Mouse (Mus musculus) CH12.LX (cell line): Measurements from ENCODE around the gene Lrmda. TPM values are rescaled to one million over a fixed set of nuclear protein-coding genes. Genes with fewer than 3 reads are reported as not detected.

ENCODE experiments used
- DNase-seq: peaks from one replicate; pipeline ENCODE4 v3.0.0-alpha.2; 2013; ENCODE audit errors: extremely low read depth
- H3K27ac ChIP-seq: 2 replicates; pipeline ENCODE4 v1.5.1; 2012; ENCODE audit warnings: low read depth, mild to moderate bottlenecking, control low read depth, moderate library complexity; ENCODE audit not compliant: insufficient read depth
- H3K27me3 ChIP-seq: replicated peaks from 2 replicates; pipeline ENCODE3; 2012; ENCODE audit warnings: inconsistent platforms
- H3K36me3 ChIP-seq, 2 experiments: replicated peaks in 1 of 2; 2 replicates each; pipeline versions ENCODE3 to v1.6.1; 2012; ENCODE audit warnings: inconsistent platforms in 1 of 2, low read length in 1 of 2, mild to moderate bottlenecking in 1 of 2, mixed read lengths in 1 of 2, moderate library complexity in 1 of 2; ENCODE audit not compliant: control insufficient read depth in 1 of 2, insufficient read depth in 1 of 2
- H3K4me1 ChIP-seq, 2 experiments: 2 replicates each; pipeline ENCODE4 v1.6.1; 2012; ENCODE audit warnings: inconsistent platforms in 1 of 2, moderate library complexity in 1 of 2; ENCODE audit not compliant: insufficient read depth in 2 of 2, control insufficient read depth in 1 of 2
- H3K4me2 ChIP-seq: 2 replicates; pipeline ENCODE4 v1.6.1; 2012; ENCODE audit warnings: low read depth, mild to moderate bottlenecking, control low read depth; ENCODE audit not compliant: poor library complexity, insufficient read depth, severe bottlenecking
- H3K4me3 ChIP-seq, 3 experiments: fragments of 150-350 bp in 1 of 3; sonication (generic) in 1 of 3; replicated peaks in 1 of 3; 2 replicates each; pipeline versions ENCODE3 to v1.5.1; 2011 to 2012; ENCODE audit warnings: low read depth in 2 of 3, low read length in 2 of 3, mild to moderate bottlenecking in 2 of 3, moderate library complexity in 2 of 3, control low read depth in 1 of 3, improper control_type of control experiment in 1 of 3, inconsistent platforms in 1 of 3, mixed read lengths in 1 of 3; ENCODE audit not compliant: poor library complexity in 1 of 3
- H3K79me2 ChIP-seq: replicated peaks from 2 replicates; pipeline ENCODE4 v1.6.1; 2012; ENCODE audit warnings: mild to moderate bottlenecking, moderate library complexity; ENCODE audit not compliant: control insufficient read depth, poor library complexity, insufficient read depth, severe bottlenecking; ENCODE audit errors: extremely low read depth
- H3K9ac ChIP-seq: 2 replicates; pipeline ENCODE4 v1.6.1; 2012; ENCODE audit warnings: low read depth, mild to moderate bottlenecking, control low read depth, moderate library complexity; ENCODE audit not compliant: insufficient read depth
- H3K9me3 ChIP-seq: replicated peaks from 2 replicates; pipeline ENCODE3; 2012; ENCODE audit warnings: low read length, inconsistent platforms, mixed read lengths
- CHD1 ChIP-seq: IDR thresholded peaks from 2 replicates; pipeline ENCODE4 v1.6.1; 2012; ENCODE audit warnings: low read depth, low read length, improper control_type of control experiment, inconsistent platforms
- CTCF ChIP-seq, 2 experiments: IDR thresholded peaks in 1 of 2; conservative IDR thresholded peaks in 1 of 2; 2 replicates each; pipeline ENCODE4 v1.5.1; 2011 to 2012; ENCODE audit warnings: low read depth in 2 of 2, low read length in 2 of 2, improper control_type of control experiment in 1 of 2, inconsistent platforms in 1 of 2, mild to moderate bottlenecking in 1 of 2, moderate library complexity in 1 of 2
- GABPA ChIP-seq: IDR thresholded peaks from 2 replicates; pipeline ENCODE4 v1.6.1; 2012; ENCODE audit warnings: low read depth, low read length, improper control_type of control experiment, inconsistent platforms; ENCODE audit not compliant: insufficient replicate concordance
- IRF4 ChIP-seq: IDR thresholded peaks from 2 replicates; pipeline ENCODE4 v1.6.1; 2014; ENCODE audit warnings: low read depth, mild to moderate bottlenecking, inconsistent platforms, low read length, improper control_type of control experiment
- JUND ChIP-seq: conservative IDR thresholded peaks from 2 replicates; pipeline ENCODE4 v1.6.1; 2011; ENCODE audit warnings: low read depth, low read length, improper control_type of control experiment
- KAT2A ChIP-seq: IDR thresholded peaks from 2 replicates; pipeline ENCODE4 v1.6.1; 2012; ENCODE audit warnings: low read length, improper control_type of control experiment, inconsistent platforms; ENCODE audit not compliant: insufficient replicate concordance
- MAX ChIP-seq: IDR thresholded peaks from 2 replicates; pipeline ENCODE4 v1.6.1; 2011; ENCODE audit warnings: low read length, improper control_type of control experiment
- MEF2A ChIP-seq: IDR thresholded peaks from 2 replicates; pipeline ENCODE4 v1.6.1; 2014; ENCODE audit warnings: low read depth, mild to moderate bottlenecking, inconsistent platforms, low read length, improper control_type of control experiment, borderline replicate concordance
- MXI1 ChIP-seq: IDR thresholded peaks from 2 replicates; pipeline ENCODE4 v1.6.1; 2011; ENCODE audit warnings: mild to moderate bottlenecking, low read depth, low read length, improper control_type of control experiment
- NRF1 ChIP-seq: IDR thresholded peaks from 2 replicates; pipeline ENCODE4 v1.6.1; 2014; ENCODE audit warnings: low read depth, mild to moderate bottlenecking, inconsistent platforms, low read length, improper control_type of control experiment, moderate library complexity
- RAD21 ChIP-seq: IDR thresholded peaks from 2 replicates; pipeline ENCODE4 v1.6.1; 2011; ENCODE audit warnings: low read depth, mild to moderate bottlenecking, low read length, improper control_type of control experiment, moderate library complexity
- RCOR1 ChIP-seq: conservative IDR thresholded peaks from 2 replicates; pipeline ENCODE4 v1.6.1; 2012; ENCODE audit warnings: low read depth, mild to moderate bottlenecking, inconsistent platforms, low read length, improper control_type of control experiment
- SIN3A ChIP-seq: IDR thresholded peaks from 2 replicates; pipeline ENCODE4 v1.6.1; 2012; ENCODE audit warnings: low read length, improper control_type of control experiment, inconsistent platforms
- SMC3 ChIP-seq: IDR thresholded peaks from 2 replicates; pipeline ENCODE4 v1.6.1; 2011; ENCODE audit warnings: low read depth, low read length, improper control_type of control experiment
- TBP ChIP-seq: conservative IDR thresholded peaks from 2 replicates; pipeline ENCODE4 v1.6.1; 2011; ENCODE audit warnings: low read depth, low read length, improper control_type of control experiment
- TCF12 ChIP-seq: IDR thresholded peaks from 2 replicates; pipeline ENCODE4 v1.6.1; 2014; ENCODE audit warnings: low read depth, mild to moderate bottlenecking, inconsistent platforms, low read length, improper control_type of control experiment
- USF1 ChIP-seq: IDR thresholded peaks from 2 replicates; pipeline ENCODE4 v1.6.1; 2014; ENCODE audit warnings: low read depth, mild to moderate bottlenecking, inconsistent platforms, low read length, improper control_type of control experiment
- USF2 ChIP-seq: conservative IDR thresholded peaks from 2 replicates; pipeline ENCODE4 v1.6.1; 2011; ENCODE audit warnings: low read depth, low read length, improper control_type of control experiment
- ZC3H11A ChIP-seq: IDR thresholded peaks from 2 replicates; pipeline ENCODE4 v1.6.1; 2012; ENCODE audit warnings: low read depth, mild to moderate bottlenecking, inconsistent platforms, low read length, improper control_type of control experiment
- ZKSCAN1 ChIP-seq: IDR thresholded peaks from 2 replicates; pipeline ENCODE4 v1.6.1; 2012; ENCODE audit warnings: low read depth, inconsistent platforms, low read length, improper control_type of control experiment, borderline replicate concordance
- ZMIZ1 ChIP-seq: IDR thresholded peaks from 2 replicates; pipeline ENCODE4 v1.6.1; 2012; ENCODE audit warnings: low read depth, mild to moderate bottlenecking, inconsistent platforms, low read length, improper control_type of control experiment
- ZNF384 ChIP-seq: IDR thresholded peaks from 2 replicates; pipeline ENCODE4 v1.6.1; 2012; ENCODE audit warnings: low read depth, low read length, improper control_type of control experiment, inconsistent platforms
- dilution Hi-C: fragments of 300-500 bp; cut with MboI; formaldehyde crosslinking; loops from 2 replicates; pipeline ENCODE4 v1.14.3; 2020; ENCODE audit warnings: low sequenced_read_pairs; ENCODE audit not compliant: extremely low pct_unique_long_range_greater_than_20kb, extremely low pct_ligation_motif_present
- in situ Hi-C: fragments of 300-500 bp; cut with MboI; formaldehyde crosslinking; loops from 3 replicates; pipeline ENCODE4 v1.14.3; 2019; ENCODE audit warnings: low sequenced_read_pairs, low pct_ligation_motif_present, low pct_unique_long_range_greater_than_20kb, mixed read lengths
- polyA plus RNA-seq: library from polyadenylated mRNA; unstranded; fragments of >175 nt; gene quantifications from 2 replicates; pipeline ENCODE4 v1.2.1, GENCODE M21; 2012; ENCODE audit warnings: low read depth; ENCODE audit not compliant: insufficient read length
- total RNA-seq, 2 experiments: library from RNA; depleted of rRNA; stranded (reverse); fragments of 300-350 nt in 1 of 2; fragments of >200 nt in 1 of 2; gene quantifications; 2 replicates each; pipeline ENCODE4 v1.2.3; 2012 to 2014

Lrmda gene
- total and polyA plus RNA-seq, 3 experiments: 0.89 to 3.7 (median 1.9) TPM

DNA sequence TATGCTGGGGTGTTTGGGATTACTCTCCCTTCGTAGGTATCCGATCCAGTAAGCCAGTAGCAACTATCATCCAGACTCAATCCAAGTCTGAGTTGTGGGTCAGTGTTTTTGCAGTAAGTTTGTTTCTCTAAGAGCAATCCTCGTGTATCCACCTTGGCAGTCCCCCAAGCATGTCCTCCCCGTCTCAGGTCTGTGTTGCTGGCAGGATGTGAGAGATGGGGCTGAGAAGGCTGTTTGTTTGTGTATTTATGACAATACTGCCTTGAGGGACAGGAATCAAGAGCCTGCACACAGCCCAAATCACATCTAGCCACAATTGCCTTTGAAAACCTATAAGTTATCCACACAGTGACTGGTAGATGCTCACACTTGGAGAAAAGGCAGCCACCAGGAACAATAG lies 567.3 kb downstream of the Lrmda start:
- Histone ChIP-seq H3K27me3 (no peaks in the 10 kb centered on the region), H3K36me3 (no peaks in the 10 kb centered on the region), H3K4me3 (no peak overlapping the region), H3K27ac (no peak overlapping the region), H3K79me2 (no peaks in the 10 kb centered on the region), H3K4me1 (no peaks in the 10 kb centered on the region), H3K9ac (no peak overlapping the region), H3K9me3 (no peaks in the 10 kb centered on the region), H3K4me2 (no peak overlapping the region)
- dilution Hi-C loops: no loop called here
- TF ChIP-seq CTCF (conservative IDR thresholded peaks at IDR 0.05 in 1 of 2, IDR thresholded peaks at IDR 0.05 in 1 of 2; ENCODE audit: low read depth in 2 of 2, low read length in 2 of 2) (no peak), ZC3H11A (no peak), MEF2A (no peak), KAT2A (no peak)
- no peak for DNase-seq
- in situ Hi-C loops: loop anchor here (25.0 kb wide), 1 partner anchor 451 kb away; no protein-coding TSS in a partner anchor

DNA sequence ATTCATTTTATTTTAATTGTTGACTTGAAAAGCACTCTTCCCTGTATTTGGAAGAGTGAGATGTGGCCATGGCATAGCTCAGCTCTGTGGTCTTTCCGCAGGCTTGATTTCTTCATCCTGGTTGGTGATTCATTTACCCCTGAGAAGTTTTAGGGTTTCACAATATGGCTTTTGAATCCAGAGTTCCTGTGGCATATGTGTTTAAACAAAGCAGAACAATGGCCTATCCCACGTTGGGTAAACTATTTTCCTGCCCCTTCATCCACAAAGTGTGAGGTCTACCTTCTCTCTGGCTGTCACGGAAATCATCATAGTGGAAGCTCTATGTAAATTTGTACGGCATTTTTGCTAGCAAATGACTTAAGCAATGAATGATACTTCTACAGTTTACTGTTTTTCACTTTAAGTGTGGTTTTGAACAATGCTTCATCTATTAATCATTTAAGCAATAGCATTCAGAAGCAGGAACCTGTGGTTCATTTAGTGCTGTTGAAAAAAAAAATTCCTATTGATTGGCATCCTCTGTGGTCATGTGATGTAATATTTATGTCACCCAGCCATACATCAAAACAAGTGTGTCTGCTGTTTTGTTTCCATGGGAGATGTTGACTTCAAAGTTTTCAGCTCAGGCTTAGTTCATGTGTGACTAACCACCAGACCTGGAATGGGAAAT lies 567.9 kb downstream of the Lrmda start:
- Histone ChIP-seq H3K36me3 (no peaks in the 10 kb centered on the region), H3K4me3 (no peak overlapping the region), H3K27me3 (no peaks in the 10 kb centered on the region), H3K4me2 (no peak overlapping the region), H3K27ac (no peak overlapping the region), H3K79me2 (no peaks in the 10 kb centered on the region), H3K9me3 (no peaks in the 10 kb centered on the region), H3K4me1 (no peaks in the 10 kb centered on the region), H3K9ac (no peak overlapping the region)
- dilution Hi-C loops: no loop called here
- in situ Hi-C loops: loop anchor here (25.0 kb wide), 1 partner anchor 450 kb away; no protein-coding TSS in a partner anchor
- no peak for TF ChIP-seq ZKSCAN1
- TF ChIP-seq RCOR1: no peak
- TF ChIP-seq TBP: no peak
- no peak for TF ChIP-seq SIN3A
- no peak for TF ChIP-seq ZNF384
- no peak for TF ChIP-seq RAD21
- no peak for TF ChIP-seq MXI1
- no peak for TF ChIP-seq USF1
- no peak for TF ChIP-seq SMC3
- no peak for TF ChIP-seq GABPA
- no peak for TF ChIP-seq ZMIZ1
- TF ChIP-seq USF2: no peak
- no peak for TF ChIP-seq NRF1
- TF ChIP-seq MAX: no peak
- no peak for TF ChIP-seq TCF12
- no peak for TF ChIP-seq IRF4
- TF ChIP-seq JUND: no peak
- no peak for TF ChIP-seq CHD1
- no peak for DNase-seq
